Mouse (Mus musculus) myocyte (in vitro differentiated cells): Measurements from ENCODE around the gene Whrn.

Experiments
- E2F4 ChIP-seq: IDR thresholded peaks from one replicate; pipeline ENCODE4 v1.6.1; 2011; ENCODE audit warnings: mild to moderate bottlenecking, control low read depth, moderate library complexity; ENCODE audit not compliant: insufficient read depth
- MAX ChIP-seq: IDR thresholded peaks from one replicate; pipeline ENCODE4 v1.6.1; 2011; ENCODE audit warnings: low read depth, mild to moderate bottlenecking, control low read depth
- MYOD1 ChIP-seq, 3 experiments: IDR thresholded peaks; one replicate each; pipeline ENCODE4 v1.6.1; 2011; ENCODE audit warnings: control low read depth in 2 of 3, low read depth in 2 of 3, mild to moderate bottlenecking in 2 of 3, moderate library complexity in 1 of 3; ENCODE audit not compliant: insufficient read length in 2 of 3, control insufficient read depth in 1 of 3
- MYOG ChIP-seq, 3 experiments: IDR thresholded peaks; one replicate each; pipeline ENCODE4 v1.6.1; 2011; ENCODE audit warnings: control low read depth in 2 of 3, low read depth in 2 of 3, mild to moderate bottlenecking in 2 of 3; ENCODE audit not compliant: insufficient read length in 2 of 3, control insufficient read depth in 1 of 3, insufficient read depth in 1 of 3
- POLR2A ChIP-seq: IDR thresholded peaks from one replicate; pipeline ENCODE4 v1.6.1; 2011; ENCODE audit warnings: low read depth, mild to moderate bottlenecking, control low read depth, moderate library complexity; ENCODE audit not compliant: insufficient read length
- POLR2AphosphoS2 ChIP-seq: IDR thresholded peaks from one replicate; pipeline ENCODE4 v1.6.1; 2011; ENCODE audit warnings: low read depth, control low read depth; ENCODE audit not compliant: insufficient read length
- SRF ChIP-seq: IDR thresholded peaks from one replicate; pipeline ENCODE4 v1.6.1; 2011; ENCODE audit warnings: low read depth; ENCODE audit not compliant: control insufficient read depth, insufficient read length
- TCF12 ChIP-seq: IDR thresholded peaks from one replicate; pipeline ENCODE4 v1.6.1; 2011; ENCODE audit warnings: mild to moderate bottlenecking, control low read depth; ENCODE audit not compliant: poor library complexity, insufficient read depth, severe bottlenecking
- TCF3 ChIP-seq: IDR thresholded peaks from one replicate; pipeline ENCODE4 v1.6.1; 2011; ENCODE audit warnings: low read depth, control low read depth; ENCODE audit not compliant: insufficient read length
- USF1 ChIP-seq: IDR thresholded peaks from one replicate; pipeline ENCODE4 v1.6.1; 2011; ENCODE audit warnings: low read depth, mild to moderate bottlenecking, control low read depth, moderate library complexity

GRCm38 (mm10) chr4:63388029-63388428 lies 107.8 kb downstream of the Whrn start:
- TF ChIP-seq MYOD1 (IDR thresholded peaks at IDR 0.05; ENCODE audit: control insufficient read depth in 1 of 3, insufficient read length in 2 of 3, low read depth in 2 of 3) (no peak), POLR2AphosphoS2 (no peak), POLR2A (no peak), SRF (no peak), TCF12 (no peak), USF1 (no peak), MAX (no peak), E2F4 (no peak), MYOG (IDR thresholded peaks at IDR 0.05; ENCODE audit: control insufficient read depth in 1 of 3, insufficient read depth in 1 of 3, insufficient read length in 2 of 3, low read depth in 2 of 3) (no peak), TCF3 (no peak)
